In the genomic region with DNA sequence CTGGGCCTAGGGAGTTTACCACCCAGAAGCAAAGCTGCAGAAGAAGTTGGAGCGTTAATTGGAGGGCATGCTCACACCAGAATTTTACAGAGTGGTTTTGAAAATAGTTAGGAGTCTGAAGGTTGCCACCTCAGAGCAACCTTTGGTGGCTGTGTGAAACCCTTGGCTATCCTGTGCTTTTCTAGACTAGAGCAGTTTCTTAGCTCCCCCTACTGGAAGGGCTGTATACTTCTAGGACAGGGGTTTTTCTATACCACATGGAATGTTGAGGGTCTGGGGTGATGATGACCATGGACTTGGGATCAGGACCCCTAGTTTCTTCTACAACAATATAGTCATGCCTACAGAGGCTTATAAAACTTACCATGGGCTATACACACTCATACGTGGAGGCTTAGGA, we compare ENCODE assay signal across 23 mouse cellular contexts. TPM values are rescaled to one million over a fixed set of nuclear protein-coding genes. Genes with fewer than 3 reads are reported as not detected.
DNase-seq lines count a peak whose midpoint lies in the region; ATAC-seq and TF ChIP-seq lines count a peak whose summit lies in the region.
"Had no signal": no experiment of that assay in that cellular context is flagged by ENCODE, and none has a peak within 500 bp of the region (broad histone marks: within the 10 kb centered on the region; RNA-seq: fewer than 3 reads in every experiment).

No protein-coding gene starts in this region.

- TF ChIP-seq POLR2A in CH12.LX (IDR thresholded peaks at IDR 0.05; ENCODE audit: low read depth, low read length), result no peak

- dilution Hi-C loops in CH12.LX (cut with MboI; ENCODE audit: extremely low pct_ligation_motif_present, extremely low pct_unique_long_range_greater_than_20kb, low sequenced_read_pairs), result no loop called here

- H3K4me2 ChIP-seq in forebrain, postnatal 0 days (ENCODE audit: low read depth), result no peak overlapping the region
- no peak overlapping the region for H3K4me2 ChIP-seq in forebrain, embryonic 14.5 days (ENCODE audit: low read length)
- H3K4me2 ChIP-seq in CH12.LX (ENCODE audit: insufficient read depth, low read depth, poor library complexity, severe bottlenecking), result no peak overlapping the region
- H3K4me2 ChIP-seq: forebrain, embryonic 15.5 days; hindbrain, embryonic 12.5 days; liver, embryonic 15.5 days; neural tube, embryonic 12.5 days had no signal

- TF ChIP-seq RAD21 in CH12.LX (IDR thresholded peaks at IDR 0.05; ENCODE audit: low read depth, low read length), result peak; percentile 54

- intact Hi-C loops in left cerebral cortex, adult 2 months (cut with DNase I), result no loop called here
- intact Hi-C loops in gastrocnemius, postnatal 36 days (cut with DNase I), result loop anchor here (10.0 kb wide), 1 partner anchor 395 kb away; no protein-coding TSS in a partner anchor

- in situ Hi-C loops in CH12.LX (cut with MboI; ENCODE audit: low pct_ligation_motif_present, low pct_unique_long_range_greater_than_20kb, low sequenced_read_pairs), result no loop called here

- no peaks in the 10 kb centered on the region for H3K27me3 ChIP-seq in forebrain, postnatal 0 days (ENCODE audit: insufficient read depth, low read length)
- H3K27me3 ChIP-seq in forebrain, embryonic 14.5 days (replicated peaks; ENCODE audit: control insufficient read depth, insufficient read depth, low read length), result no peaks in the 10 kb centered on the region
- no peaks in the 10 kb centered on the region for H3K27me3 ChIP-seq in CH12.LX (replicated peaks)
- H3K27me3 ChIP-seq: forebrain, embryonic 15.5 days; hindbrain, embryonic 12.5 days; liver, embryonic 15.5 days; neural tube, embryonic 12.5 days had no signal

- no peak for ATAC-seq in forebrain, postnatal 0 days
- no peak for ATAC-seq in forebrain, embryonic 14.5 days
- ATAC-seq: forebrain, embryonic 15.5 days; intestine, embryonic 16.5 days had no signal

- H3K27ac ChIP-seq in forebrain, postnatal 0 days (ENCODE audit: low read depth, low read length), result no peak overlapping the region
- no peak overlapping the region for H3K27ac ChIP-seq in forebrain, embryonic 14.5 days (ENCODE audit: low read depth, low read length)
- H3K27ac ChIP-seq in left cerebral cortex, adult 2 months, result no peak overlapping the region
- H3K27ac ChIP-seq in CH12.LX (ENCODE audit: insufficient read depth, low read depth), result no peak overlapping the region
- H3K27ac ChIP-seq: embryonic facial prominence, embryonic 10.5 days; forebrain, embryonic 15.5 days; hindbrain, embryonic 12.5 days; liver, embryonic 15.5 days; neural tube, embryonic 12.5 days had no signal

- whole genome bisulfite sequencing in forebrain, postnatal 0 days, result 77% methylated on average over 2 of the region's 2 CpGs
- WGBS in forebrain, embryonic 14.5 days, result 81% methylated on average over 2 of the region's 2 CpGs

- H3K4me3 ChIP-seq in forebrain, postnatal 0 days (ENCODE audit: low read depth, low read length), result no peak overlapping the region
- no peak overlapping the region for H3K4me3 ChIP-seq in forebrain, embryonic 14.5 days (ENCODE audit: low read depth, low read length)
- no peak overlapping the region for H3K4me3 ChIP-seq in left cerebral cortex, adult 2 months
- no peak overlapping the region for H3K4me3 ChIP-seq in CH12.LX (replicated peaks in 1 of 3; ENCODE audit: low read depth in 2 of 3, low read length in 2 of 3, poor library complexity in 1 of 3)
- H3K4me3 ChIP-seq: embryonic facial prominence, embryonic 10.5 days; erythroblast, embryonic 14.5 days; forebrain, embryonic 15.5 days; hindbrain, embryonic 12.5 days; liver, embryonic 15.5 days; neural tube, embryonic 12.5 days had no signal

- no peaks in the 10 kb centered on the region for H3K79me2 ChIP-seq in CH12.LX (replicated peaks; ENCODE audit: control insufficient read depth, extremely low read depth, insufficient read depth, poor library complexity, severe bottlenecking)

- no peak overlapping the region for H3K9ac ChIP-seq in forebrain, postnatal 0 days
- no peak overlapping the region for H3K9ac ChIP-seq in forebrain, embryonic 14.5 days (ENCODE audit: low read length)
- H3K9ac ChIP-seq in CH12.LX (ENCODE audit: insufficient read depth, low read depth), result no peak overlapping the region
- H3K9ac ChIP-seq: forebrain, embryonic 15.5 days; hindbrain, embryonic 12.5 days; liver, embryonic 15.5 days; neural tube, embryonic 12.5 days had no signal

- H3K36me3 ChIP-seq in forebrain, postnatal 0 days (ENCODE audit: insufficient read depth), result no peaks in the 10 kb centered on the region
- no peaks in the 10 kb centered on the region for H3K36me3 ChIP-seq in forebrain, embryonic 14.5 days (ENCODE audit: control insufficient read depth, insufficient read depth, low read length)
- no peaks in the 10 kb centered on the region for H3K36me3 ChIP-seq in CH12.LX (replicated peaks in 1 of 2; ENCODE audit: control insufficient read depth in 1 of 2, insufficient read depth in 1 of 2, low read length in 1 of 2)
- H3K36me3 ChIP-seq: embryonic facial prominence, embryonic 10.5 days; forebrain, embryonic 15.5 days; hindbrain, embryonic 12.5 days; liver, embryonic 15.5 days; neural tube, embryonic 12.5 days had no signal

- H3K9me3 ChIP-seq in forebrain, postnatal 0 days (ENCODE audit: low read length), result no peaks in the 10 kb centered on the region
- no peaks in the 10 kb centered on the region for H3K9me3 ChIP-seq in forebrain, embryonic 14.5 days (replicated peaks; ENCODE audit: control insufficient read depth, low read length)
- H3K9me3 ChIP-seq in CH12.LX (replicated peaks; ENCODE audit: low read length), result no peaks in the 10 kb centered on the region
- H3K9me3 ChIP-seq: embryonic facial prominence, embryonic 10.5 days; forebrain, embryonic 15.5 days; hindbrain, embryonic 12.5 days; liver, embryonic 15.5 days; neural tube, embryonic 12.5 days had no signal

- no peak for DNase-seq in forebrain, postnatal 0 days
- DNase-seq in forebrain, embryonic 14.5 days (ENCODE audit: low spot score), result no peak
- no peak for DNase-seq in left cerebral cortex, adult 2 months (ENCODE audit: extremely low spot score in 1 of 2, low spot score in 2 of 2)
- no peak for DNase-seq in left cerebral cortex, adult 18-20 months (ENCODE audit: low spot score in 2 of 2)
- DNase-seq in CH12.LX (ENCODE audit: extremely low read depth), result peak; percentile 16
- DNase-seq in induced T-regulatory cell, adult 2 months (ENCODE audit: low read depth), result peak; percentile 42
- no peak for DNase-seq in retina, postnatal 1 day
- no peak for DNase-seq in gastrocnemius, postnatal 36 days
- DNase-seq: adrenal gland, adult 2 months; cerebellum, adult 11-12 months; cerebellum, postnatal 36 days; heart, adult 18-20 months; layer of hippocampus, postnatal 36 days; left cerebral cortex, postnatal 4 days; lung, postnatal 14 days; thymus, postnatal 36 days had no signal

- TF ChIP-seq CTCF in forebrain, postnatal 0 days (IDR thresholded peaks at IDR 0.05; ENCODE audit: low read depth), result peak; percentile 16; the same call in 1 of the 2 replicates
- TF ChIP-seq CTCF in left cerebral cortex, adult 2 months (IDR thresholded peaks at IDR 0.05), result peak; percentile 36
- peak; percentile 18 to 61; a peak in 3 of 4 replicates for TF ChIP-seq CTCF in CH12.LX (conservative IDR thresholded peaks at IDR 0.05 in 1 of 2, IDR thresholded peaks at IDR 0.05 in 1 of 2; ENCODE audit: low read depth in 2 of 2, low read length in 2 of 2)

- H3K4me1 ChIP-seq in forebrain, postnatal 0 days (ENCODE audit: insufficient read depth), result no peaks in the 10 kb centered on the region
- H3K4me1 ChIP-seq in forebrain, embryonic 14.5 days (ENCODE audit: control insufficient read depth, insufficient read depth, low read length), result no peaks in the 10 kb centered on the region
- peaks cover 0 to 3% of the 10 kb centered on the region in 2 experiments; a peak in 1 of 4 replicates for H3K4me1 ChIP-seq in CH12.LX (ENCODE audit: control insufficient read depth in 1 of 2, insufficient read depth in 2 of 2)
- H3K4me1 ChIP-seq: embryonic facial prominence, embryonic 10.5 days; forebrain, embryonic 15.5 days; hindbrain, embryonic 12.5 days; liver, embryonic 15.5 days; neural tube, embryonic 12.5 days had no signal

- TF ChIP-seq EP300 in CH12.LX (IDR thresholded peaks at IDR 0.05; ENCODE audit: low read length), result no peak

TF ChIP-seq in CH12.LX, 34 proteins besides CTCF, POLR2A, EP300 and RAD21:
- TF ChIP-seq NELFE (IDR thresholded peaks at IDR 0.05; ENCODE audit: low read depth, low read length) (no peak), IRF4 (IDR thresholded peaks at IDR 0.05; ENCODE audit: low read depth, low read length) (no peak), ELF1 (IDR thresholded peaks at IDR 0.05; ENCODE audit: low read depth, low read length) (no peak), SMC3 (IDR thresholded peaks at IDR 0.05; ENCODE audit: low read depth, low read length) (no peak), MEF2A (IDR thresholded peaks at IDR 0.05; ENCODE audit: borderline replicate concordance, low read depth, low read length) (no peak)

RNA-seq across cellular contexts. Expression of a gene that starts 36.3 kb away (rescaled TPM):
- total RNA-seq in forebrain, postnatal 0 days (2014; rRNA removed), result 28.9 and 48.5 TPM in 2 replicates
- 10.6 and 15.5 TPM in 2 replicates for polyA plus RNA-seq in forebrain, postnatal 0 days (2015; fragmentation: Nextera tagmentation; extraction: Ambion mirVana)
- 27.5 and 33.4 TPM in 2 replicates for polyA plus RNA-seq in forebrain, embryonic 14.5 days (2014; fragmentation: Nextera tagmentation; extraction: Ambion mirVana)
- 10 to 100 TPM; 37.1 to 40.0 TPM for total RNA-seq in left cerebral cortex, adult 2 months (2021)
- total RNA-seq in left cerebral cortex, adult 18-20 months (2021), result 10 to 100 TPM; 28.4 to 35.6 TPM
- total RNA-seq in CH12.LX (2012; rRNA removed) (22.8 and 25.5 TPM in 2 replicates), CH12.LX (2014; rRNA removed) (34.5 and 41.3 TPM in 2 replicates)
- polyA plus RNA-seq in CH12.LX (2012; ENCODE audit: insufficient read length, low read depth), result 43.4 and 45.3 TPM in 2 replicates
- total RNA-seq in gastrocnemius, postnatal 36 days (2021), result 10 to 100 TPM; 13.4 to 14.0 TPM

Comparison
In these comparisons a context has a peak if more than half of its experiments do, and no peak if none do; other contexts are left out.
1. DNase-seq: peak in CH12.LX (single experiment) and induced T-regulatory cell, adult 2 months (single experiment); none in forebrain, postnatal 0 days (single experiment), forebrain, embryonic 14.5 days (single experiment), left cerebral cortex, adult 2 months (0 of 2), left cerebral cortex, adult 18-20 months (0 of 2), retina, postnatal 1 day (single experiment) and gastrocnemius, postnatal 36 days (0 of 2).
2. Peak in every context shown above with its lines, with median percentiles within 50 percentile points of each other: CTCF ChIP-seq.